Mouse (Mus musculus): ENCODE data around the gene Ryk.

Gene Ryk

GRCm38 (mm10) chr9:102933925-102934721 is 99.4 kb downstream of the Ryk start:
- in situ Hi-C loops (cut with MboI, MseI): no loop called here

DNA sequence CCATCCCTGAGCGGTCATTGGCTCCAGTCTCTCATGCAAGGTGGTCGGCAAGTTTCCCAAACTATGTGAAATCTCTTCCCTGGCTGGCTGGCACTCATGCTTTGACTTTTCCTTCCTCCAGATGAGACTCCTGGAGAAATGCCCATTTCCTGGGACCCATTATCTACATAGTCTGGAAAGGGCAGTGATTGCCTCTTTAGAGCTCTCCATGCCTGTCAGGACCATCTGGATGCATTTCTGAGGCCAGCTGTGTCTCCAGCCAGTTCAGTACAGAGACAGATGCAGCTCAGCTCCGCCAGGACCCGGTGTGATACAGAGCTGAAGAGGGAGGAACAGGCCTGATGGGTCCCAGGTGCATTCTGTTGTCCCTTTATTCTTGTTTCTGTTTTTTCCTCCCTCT is 107.5 kb downstream of the Ryk start:
- in situ Hi-C loops (cut with MboI, MseI): no loop called here

DNA sequence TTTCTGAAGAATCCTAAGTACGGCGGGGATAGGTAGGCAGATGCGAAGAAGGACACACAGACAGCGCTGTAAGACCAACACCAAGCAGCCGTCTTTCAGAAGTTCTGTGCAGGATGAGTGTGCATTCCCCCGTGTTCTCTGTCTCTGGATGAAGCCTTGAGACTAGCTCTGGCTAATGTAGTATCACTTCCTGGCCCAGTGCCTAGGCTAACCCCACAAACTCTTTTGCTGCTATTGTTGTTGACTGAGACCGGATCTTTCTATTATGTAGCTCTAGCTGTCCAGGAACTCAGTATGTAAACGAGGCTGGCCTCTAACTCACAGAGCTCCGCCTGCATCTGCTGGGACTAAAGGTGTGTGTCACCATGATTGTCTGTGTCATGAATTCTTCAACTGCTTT is 110.2 kb downstream of the Ryk start:
- in situ Hi-C loops (cut with MboI, MseI): no loop called here

- in situ Hi-C loops (cut with MboI, MseI): no loop called here
These were observed 111.8 kb downstream of the Ryk start for GRCm38 (mm10) chr9:102946469-102947015.

DNA sequence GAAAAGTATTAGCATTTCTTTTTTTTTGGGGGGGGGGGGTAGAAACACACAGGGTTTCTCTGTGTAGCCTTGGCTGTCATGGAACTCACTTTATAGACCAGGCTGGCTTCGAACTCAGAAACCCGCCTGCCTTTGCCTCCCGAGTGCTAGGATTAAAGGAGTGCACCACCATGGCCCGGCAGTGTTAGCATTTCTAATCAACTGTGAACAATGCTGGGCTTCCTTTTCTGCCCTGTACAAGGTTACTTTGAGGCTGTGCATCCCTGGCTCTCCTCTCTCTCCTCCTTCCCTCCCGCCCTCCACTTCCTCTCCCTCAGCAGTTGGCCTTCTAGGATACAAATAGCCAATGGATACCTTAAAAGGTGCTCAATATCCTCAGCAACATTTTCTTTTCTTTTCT is 114.0 kb downstream of the Ryk start:
- in situ Hi-C loops (cut with MboI, MseI): no loop called here

GRCm38 (mm10) chr9:102951091-102951994 is 116.6 kb downstream of the Ryk start:
- in situ Hi-C loops (cut with MboI, MseI): no loop called here

- in situ Hi-C loops (cut with MboI, MseI): no loop called here
These were observed 121.1 kb downstream of the Ryk start for GRCm38 (mm10) chr9:102955866-102956265.
